Mouse (Mus musculus) granulocyte monocyte progenitor cell, adult 5-6 weeks (primary cell): ENCODE data around the gene Gal3st3. TPM values are rescaled to one million over a fixed set of nuclear protein-coding genes. Genes with fewer than 3 reads are reported as not detected.
"Not testable (repeated sequence)": the region's sequence is repeated elsewhere in the genome, so short reads cannot be mapped to it uniquely, and the experiment has no call there.

Experiments
- ATAC-seq: replicated peaks from 2 replicates; pipeline ENCODE4 v1.8.0; 2016; ENCODE audit warnings: mild to moderate bottlenecking, moderate TSS enrichment, inconsistent platforms; ENCODE audit not compliant: poor library complexity, severe bottlenecking
- total RNA-seq, 2 experiments: library from RNA; stranded (forward) in 1 of 2; stranded (reverse) in 1 of 2; fragments of 200-712, 200-1000 nt in 1 of 2; fragments of >200 nt in 1 of 2; fragmentation: Nextera tagmentation in 1 of 2; gene quantifications; 2 replicates each; pipeline ENCODE4 v1.2.3; 2014 to 2017

The Gal3st3 gene
- total RNA-seq, 2 experiments from 2014 or later = not detected

DNA sequence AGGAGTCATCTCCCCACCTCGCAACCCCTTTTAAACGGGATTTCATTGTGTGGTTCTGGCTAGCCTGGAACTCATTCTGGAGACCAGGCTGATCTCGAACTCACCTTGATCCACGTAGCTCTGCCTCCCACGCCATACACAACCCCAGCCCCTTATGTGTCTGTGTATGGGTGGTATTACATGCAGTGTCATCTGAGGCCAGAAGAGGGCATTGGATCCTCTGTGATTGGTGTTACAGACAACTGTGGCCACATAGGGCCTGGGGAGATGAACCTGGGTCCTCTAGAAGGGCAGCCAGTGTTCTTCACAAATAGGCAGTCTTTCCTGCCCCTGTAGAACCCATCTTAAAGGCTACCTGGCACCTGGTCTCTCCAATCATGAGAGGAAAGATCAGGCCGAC is 8.1 kb downstream of the Gal3st3 start:
- no peak for ATAC-seq

DNA sequence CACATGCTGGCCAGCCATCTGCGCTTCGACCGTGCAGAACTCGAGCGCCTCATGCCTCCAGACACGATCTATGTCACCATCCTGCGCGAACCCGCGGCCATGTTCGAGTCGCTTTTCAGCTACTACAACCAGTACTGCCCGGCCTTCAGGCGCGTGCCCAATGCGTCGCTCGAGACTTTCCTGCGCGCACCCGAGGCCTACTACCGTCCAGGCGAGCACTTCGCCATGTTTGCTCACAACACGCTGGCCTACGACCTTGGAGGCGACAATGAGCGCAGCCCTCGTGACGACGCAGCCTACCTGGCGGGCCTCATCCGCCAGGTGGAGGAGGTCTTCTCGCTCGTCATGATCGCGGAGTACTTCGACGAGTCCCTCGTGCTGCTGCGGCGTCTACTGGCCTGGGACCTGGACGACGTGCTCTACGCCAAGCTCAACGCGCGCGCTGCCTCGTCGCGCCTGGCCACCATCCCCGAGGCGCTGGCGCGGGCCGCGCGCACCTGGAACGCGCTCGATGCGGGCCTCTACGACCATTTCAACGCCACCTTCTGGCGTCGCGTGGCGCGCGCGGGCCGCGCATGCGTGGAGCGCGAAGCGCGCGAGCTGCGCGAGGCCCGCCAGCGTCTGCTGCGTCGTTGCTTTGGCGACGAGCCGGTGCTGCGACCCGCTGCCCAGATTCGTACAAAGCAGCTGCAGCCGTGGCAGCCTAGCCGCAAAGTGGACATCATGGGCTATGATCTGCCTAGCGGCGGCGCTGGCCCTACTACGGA is 9.0 kb downstream of the Gal3st3 start:
- ATAC-seq = no peak

DNA sequence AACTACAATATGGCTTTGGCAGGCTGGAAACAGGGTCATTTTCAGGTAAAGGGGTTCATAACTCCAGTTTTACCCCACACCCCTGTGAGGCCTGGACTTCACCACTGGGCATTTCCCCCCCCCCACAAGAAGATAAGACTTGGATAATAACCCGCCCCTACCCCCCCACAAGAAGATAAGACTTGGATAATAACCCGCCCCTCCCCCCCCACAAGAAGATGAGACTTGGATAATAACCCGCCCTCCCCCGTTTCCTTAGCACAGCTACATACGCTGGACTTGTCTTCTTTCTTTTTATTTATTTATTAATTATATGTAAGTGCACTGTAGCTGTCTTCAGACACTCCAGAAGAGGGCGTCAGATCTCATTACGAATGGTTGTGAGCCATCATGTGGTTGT is 10.9 kb downstream of the Gal3st3 start:
- no peak for ATAC-seq

DNA sequence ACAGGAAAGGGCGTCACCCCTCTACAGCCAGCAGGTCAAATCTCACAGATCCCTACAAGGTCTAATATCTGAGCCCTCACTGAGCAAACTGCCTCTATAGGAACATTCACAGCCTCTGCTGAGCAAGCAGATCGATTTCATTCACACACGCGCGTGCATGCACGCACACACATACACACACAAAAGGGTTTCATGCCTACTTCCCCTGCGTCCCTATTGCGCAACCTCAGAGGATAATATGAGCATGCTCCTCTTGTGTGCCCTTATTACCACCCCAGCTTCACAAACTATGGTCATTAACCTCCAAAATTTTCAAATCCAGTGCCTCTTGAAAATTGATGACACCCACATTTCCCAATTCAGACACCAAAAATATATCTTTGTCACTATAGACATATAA is 15.1 kb downstream of the Gal3st3 start:
- peak; percentile 53; the same call in 1 of the 2 replicates for ATAC-seq

DNA sequence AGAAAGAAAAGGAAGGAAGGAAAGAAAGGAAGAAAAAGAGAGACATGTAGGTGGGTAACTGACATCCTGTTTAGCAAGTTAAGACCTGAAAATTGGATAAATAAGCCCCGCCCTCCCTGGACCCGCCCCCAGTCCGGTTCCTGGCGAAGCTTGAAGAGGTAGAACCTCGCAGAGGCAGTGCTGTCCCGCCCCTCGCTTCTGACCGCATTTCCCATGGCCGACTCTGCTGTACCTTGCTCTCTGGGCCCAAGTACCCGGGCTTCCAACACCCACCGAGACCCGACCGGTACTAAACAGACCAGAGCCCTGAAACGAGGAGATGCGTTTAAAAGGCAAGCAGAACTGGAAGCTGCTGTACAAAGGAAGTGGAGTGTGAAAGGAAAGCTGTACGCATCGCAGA is 25.7 kb downstream of the Gal3st3 start:
- ATAC-seq = no peak

DNA sequence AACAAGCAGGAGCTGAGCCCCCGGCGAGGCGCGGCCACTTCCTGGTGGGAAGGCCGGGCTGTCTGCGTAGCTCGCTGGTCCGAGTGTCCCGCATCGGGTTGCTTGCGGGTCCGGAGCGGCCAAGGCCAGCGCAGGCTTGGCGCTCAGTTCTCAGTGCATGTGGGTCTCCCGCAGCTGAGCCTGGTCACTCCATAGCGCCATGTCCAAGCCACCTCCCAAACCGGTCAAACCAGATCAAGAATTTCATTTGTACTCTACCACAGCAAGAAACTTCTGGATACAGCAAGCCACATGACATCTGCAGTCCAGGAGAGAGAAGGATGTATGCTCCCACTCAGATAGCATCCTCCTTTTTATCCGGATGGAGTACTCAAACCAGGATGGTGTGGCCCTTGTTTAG is 29.8 kb downstream of the Gal3st3 start:
- ATAC-seq = no peak

DNA sequence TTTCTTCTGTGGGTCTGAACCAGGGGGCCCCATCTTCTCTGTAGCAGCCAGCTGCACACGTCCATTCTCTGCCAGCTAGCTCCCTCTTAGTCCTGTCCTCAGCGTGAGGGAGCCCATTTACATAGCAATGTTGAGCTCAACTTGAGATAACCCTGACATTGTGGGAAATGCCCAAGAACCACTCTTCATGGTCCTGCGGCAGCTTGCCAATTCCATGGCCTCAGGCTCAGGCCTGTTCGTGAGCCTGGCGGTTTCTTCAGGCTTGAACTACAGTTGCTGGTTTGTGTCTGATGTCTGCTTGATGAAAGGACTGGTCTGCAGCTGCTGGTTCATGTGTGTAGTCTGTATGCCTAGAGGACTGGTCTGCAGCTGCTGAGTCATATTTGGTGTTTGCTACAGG is 36.6 kb downstream of the Gal3st3 start:
- ATAC-seq = no peak

DNA sequence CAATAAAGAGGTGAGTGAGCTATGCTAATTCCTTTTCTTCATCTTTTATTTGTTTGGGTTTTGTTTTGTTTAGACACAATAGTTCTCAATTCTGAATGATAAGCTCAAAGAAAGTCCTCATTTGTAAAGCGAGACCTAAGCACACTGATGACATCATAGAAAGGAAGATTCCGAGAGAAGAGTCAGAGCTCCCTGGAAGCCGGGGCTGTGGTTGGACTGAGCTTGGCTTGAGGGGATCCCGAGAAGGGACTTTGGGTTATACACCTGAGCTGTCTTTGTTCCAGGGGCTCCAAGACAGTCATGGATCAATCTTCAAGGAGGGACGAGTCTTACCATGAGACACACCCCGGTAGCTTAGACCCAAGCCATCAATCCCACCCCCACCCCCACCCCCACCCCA is 37.3 kb downstream of the Gal3st3 start, which contains the start of gene Catsper1:
Catsper1 (plus strand) TSS at position 301 of the 400 bp plus-strand sequence.
- no peak for ATAC-seq

DNA sequence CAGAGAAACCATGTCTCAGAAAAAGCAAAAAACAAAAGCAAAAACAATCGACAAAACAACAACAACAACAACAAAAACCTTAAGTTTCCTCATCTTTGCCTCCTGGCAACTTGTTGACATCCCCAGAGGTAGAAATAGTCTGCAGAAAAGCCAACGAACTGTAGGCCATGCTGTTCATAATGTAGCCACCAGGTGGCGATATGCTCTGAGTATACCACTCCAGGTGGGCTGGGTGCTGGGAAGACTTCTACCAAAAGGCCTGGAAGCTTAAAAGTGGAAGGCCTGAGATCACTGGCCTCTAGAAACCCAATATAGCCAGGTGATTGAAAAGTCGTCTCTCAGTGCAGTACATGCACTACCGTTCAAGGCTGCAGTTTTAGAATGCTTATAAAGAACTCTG is 39.8 kb downstream of the Gal3st3 start:
- ATAC-seq = peak; percentile 69

DNA sequence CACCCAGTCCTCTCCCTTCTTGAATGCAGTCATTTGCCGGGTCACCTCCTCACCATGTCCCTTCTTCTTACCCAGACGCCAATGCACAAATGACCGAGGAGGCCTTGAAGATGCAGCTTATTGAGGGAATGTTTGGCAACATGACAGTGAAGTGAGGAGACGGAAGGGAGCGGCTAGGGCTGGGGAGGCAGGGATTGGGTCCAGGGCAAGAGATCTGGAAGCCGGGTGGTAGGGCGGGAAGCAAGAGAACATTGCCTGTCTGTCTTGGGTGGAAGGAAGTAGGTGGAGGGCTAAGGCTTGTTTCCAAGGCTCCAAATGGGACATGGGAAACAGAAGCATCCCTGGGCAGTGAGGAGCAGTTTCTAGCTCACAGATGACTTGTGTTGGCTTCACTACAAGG is 43.2 kb downstream of the Gal3st3 start:
- ATAC-seq = no peak

DNA sequence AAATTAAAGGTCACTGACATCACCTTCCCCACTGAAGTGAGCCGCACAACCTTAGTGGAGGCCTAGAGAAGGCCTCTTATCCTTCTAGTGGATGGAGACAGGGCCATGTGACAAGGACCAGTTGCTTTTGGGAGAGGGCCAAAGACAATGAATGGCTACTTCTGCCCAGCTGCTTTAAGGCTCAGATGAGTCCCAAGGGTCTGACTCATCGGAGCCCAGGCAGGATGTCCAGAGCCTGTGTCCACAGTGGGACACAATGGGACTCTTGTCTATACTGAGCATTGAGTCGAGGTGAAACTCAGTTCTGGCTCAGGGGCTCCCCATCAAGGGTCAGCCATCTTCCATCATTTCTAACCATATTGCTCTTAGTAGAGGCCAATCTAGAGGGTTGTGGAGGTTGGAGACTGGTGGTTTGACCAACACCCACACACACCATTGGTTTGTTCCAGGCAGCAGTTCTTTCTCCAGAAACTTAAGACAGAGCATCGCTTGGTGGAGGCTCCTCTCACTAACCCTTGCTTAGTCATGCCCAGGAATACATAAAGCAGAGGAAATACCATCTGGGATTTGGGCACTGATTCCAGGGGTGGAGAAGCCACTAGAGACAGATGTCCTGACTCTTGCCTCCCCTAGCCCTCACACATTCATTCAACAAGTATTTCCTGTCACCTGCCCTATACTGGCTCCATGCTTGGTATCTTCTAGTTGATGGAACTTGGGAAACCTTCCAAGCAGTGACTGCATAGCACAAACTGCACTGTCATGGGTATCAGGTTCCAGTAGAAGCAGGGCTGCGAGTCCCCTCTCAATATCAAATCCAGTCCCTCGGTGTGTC is 47.4 kb downstream of the Gal3st3 start:
- ATAC-seq = no peak

DNA sequence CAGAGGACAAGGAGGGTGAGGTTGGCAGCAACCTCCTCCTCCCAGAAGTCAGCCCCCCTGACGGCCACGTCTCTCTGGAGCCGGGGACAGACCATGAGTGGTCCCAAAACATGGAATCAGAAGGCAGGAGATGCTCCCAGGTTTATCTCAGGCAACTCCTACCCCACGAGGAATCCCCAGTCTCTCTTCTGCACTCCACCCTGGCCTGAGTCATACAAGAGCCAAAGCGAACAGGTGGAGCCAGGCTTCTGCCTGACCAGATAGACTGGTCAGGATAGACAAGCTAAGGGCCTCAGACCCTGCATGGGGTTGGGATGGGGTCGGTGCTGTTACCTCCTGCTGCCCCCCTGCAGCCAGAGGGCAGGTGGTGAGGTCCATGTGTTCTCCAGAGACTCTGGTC is 49.9 kb downstream of the Gal3st3 start:
- ATAC-seq = no peak

DNA sequence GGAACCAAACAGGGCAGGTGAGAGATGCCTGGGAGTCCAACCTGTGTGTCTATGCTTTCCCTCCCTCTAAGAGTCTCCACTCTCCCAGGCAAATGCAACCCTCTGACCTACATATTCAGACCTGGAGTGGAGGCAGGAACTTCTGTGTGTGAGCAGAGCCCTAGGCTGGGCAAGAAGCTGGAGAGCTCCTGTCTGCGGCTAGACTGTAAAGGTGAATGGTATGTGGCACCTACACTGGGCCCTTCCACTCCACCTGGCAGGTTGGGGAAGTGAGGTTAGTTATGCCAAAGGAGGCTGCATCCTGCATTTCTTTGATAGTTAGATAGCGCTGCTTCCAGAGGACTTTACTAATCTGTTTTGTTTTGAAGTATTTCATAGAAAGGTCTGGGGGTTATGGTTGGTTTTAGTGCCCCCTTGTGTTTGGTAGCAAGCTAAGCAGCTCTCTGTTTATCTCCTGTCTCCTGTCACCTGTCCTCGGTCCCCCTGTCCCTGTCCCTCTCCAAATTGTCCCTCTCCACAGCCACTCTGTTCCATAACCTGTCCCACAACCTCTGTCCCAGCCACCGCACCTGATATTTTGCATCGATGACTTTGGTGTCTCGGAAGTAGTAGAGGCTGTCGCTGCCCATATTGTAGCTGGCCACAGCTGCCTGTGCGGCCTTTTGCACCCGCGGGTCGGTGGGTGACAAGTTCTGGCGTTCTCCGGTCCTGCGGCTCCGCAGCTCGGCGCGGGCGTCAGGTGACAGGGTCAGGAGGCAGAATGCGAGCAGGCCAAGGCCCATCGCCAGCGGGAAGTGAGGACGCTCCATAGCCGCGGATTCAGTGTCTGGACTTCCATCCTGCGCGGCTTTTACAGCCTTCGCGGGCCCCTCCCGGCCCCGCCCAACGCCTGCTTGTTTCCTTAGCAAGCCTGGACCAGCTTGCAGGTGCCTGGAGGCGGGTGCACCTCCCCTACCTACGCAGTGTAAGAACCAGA is 50.7 kb downstream of the Gal3st3 start:
- ATAC-seq = peak; percentile 54

DNA sequence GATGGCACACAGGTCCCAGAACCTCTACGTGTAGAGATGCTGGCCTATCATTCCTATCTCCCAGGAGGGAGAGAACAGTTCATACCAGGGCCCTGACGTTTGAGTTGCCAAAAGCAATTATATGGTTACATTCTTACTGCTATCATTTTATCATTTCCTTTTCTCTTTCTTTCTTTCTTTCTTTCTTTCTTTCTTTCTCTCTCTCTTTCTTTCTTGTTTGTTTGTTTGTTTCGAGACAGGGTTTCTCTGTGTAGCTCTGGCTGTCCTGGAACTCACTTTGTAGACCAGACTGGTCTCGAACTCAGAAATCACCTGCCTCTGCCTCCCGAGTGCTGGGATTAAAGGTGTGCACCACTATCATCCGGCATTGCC is 51.4 kb downstream of the Gal3st3 start, which contains the start of gene Cst6:
Cst6 (minus strand) TSS at position 73 of the 372 bp plus-strand sequence.
- not testable (repeated sequence) for ATAC-seq

DNA sequence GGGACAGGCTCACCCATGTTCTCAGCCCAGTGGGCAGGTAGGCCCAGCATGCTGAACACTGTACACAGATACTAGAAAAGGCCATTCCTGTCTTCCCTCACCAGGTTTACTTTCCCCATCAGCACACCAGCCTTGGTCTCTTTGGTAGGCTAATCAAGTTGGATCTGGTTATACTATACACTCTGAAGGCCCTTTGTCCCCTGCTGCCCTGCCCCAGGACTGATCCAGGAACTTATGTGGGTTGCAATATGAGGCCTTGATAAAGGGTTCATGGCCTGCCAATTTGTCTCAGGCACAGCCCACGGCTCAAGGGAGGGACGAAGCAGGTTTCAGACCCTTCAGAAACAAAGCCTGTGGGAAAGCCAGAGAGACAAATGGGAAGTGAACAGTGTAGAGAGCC is 55.5 kb downstream of the Gal3st3 start:
- no peak for ATAC-seq

DNA sequence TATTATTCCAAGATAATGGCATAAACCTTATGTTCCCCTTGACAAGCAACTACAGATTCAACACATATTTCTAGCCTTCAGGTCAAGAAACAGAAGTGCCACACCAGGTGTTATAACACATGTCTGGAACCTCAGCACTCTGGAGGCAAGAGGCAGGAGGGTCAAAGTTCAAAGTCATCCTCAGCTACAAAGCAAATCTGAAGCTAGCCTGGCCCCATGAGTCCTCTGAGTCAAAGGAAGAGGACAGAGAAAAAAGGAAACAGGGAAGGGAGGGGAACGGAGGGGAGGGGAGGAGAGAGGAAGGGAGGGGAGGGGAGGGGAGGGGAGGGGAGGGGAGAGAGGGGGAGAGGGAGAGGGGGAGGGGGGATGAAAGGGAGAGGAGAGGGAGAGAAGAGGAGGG is 57.9 kb downstream of the Gal3st3 start:
- ATAC-seq = no peak
